Mouse (Mus musculus) right cerebral cortex, postnatal 25 days (tissue): ENCODE data around the gene Hmcn1.

ENCODE experiments used
- DNase-seq: peaks from one replicate; pipeline ENCODE4 v3.0.0; 2022

Hmcn1 gene

DNA sequence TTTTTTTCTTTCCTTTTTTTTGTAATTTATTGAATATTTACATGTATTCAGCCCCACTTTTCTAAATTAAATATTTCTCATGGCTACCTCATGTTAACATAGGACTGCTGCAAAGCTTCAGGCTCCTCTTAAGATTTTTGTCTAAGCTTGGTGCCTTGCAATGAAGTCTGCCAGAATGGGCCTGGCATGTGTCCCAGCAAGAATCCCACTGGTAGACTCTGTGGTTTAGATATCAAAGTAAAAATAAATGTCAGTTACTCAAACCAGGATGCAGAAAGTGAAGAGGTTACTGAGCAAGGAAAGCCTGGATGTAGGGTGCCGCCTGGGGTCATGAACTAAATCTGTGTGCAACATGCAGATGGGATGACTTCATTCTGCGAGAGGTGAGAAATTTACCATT, 217.5 kb downstream of the Hmcn1 start:
- no peak for DNase-seq

- no peak for DNase-seq
Observed at GRCm38 (mm10) chr1:150772958-150773357, 220.3 kb downstream of the Hmcn1 start.

GRCm38 (mm10) chr1:150770948-150771521, 222.2 kb downstream of the Hmcn1 start:
- no peak for DNase-seq

DNA sequence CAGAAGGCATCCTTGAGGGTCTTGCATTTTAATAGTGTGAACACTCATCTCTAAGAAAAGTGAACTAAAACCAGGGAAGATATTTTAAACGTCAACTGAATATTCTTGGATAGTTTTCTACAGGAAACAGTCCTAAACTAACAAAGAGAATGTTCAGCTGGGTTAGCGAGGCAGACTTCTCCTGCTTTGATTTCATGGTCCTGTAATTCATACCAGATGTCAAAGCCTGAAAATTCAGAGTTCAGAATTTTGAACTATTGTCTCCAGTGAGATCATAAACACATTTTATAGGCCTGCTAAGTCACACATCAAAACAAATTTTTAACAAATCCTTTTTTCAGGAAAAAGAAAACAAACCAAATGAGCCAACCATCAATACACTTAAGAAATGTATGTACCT, 223.4 kb downstream of the Hmcn1 start:
- DNase-seq, result no peak

DNA sequence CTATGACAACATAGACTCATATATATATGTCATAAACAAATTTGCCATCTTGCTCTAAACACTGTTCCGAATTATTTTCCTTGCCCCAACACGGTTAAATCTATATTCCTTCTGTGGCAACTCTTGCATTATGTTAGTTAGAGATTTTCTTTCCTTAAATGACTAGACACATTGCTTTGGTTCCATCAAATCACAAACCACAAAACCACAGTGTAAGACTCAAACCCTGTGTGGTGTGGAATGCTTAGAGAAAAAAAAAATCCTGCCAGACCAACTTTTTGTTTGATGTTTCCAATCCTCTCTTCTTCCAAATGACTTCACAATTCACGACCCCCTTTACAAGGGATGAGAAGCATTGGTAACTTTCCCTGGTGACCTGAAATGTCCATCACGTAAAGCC, 231.6 kb downstream of the Hmcn1 start:
- DNase-seq, result no peak

DNA sequence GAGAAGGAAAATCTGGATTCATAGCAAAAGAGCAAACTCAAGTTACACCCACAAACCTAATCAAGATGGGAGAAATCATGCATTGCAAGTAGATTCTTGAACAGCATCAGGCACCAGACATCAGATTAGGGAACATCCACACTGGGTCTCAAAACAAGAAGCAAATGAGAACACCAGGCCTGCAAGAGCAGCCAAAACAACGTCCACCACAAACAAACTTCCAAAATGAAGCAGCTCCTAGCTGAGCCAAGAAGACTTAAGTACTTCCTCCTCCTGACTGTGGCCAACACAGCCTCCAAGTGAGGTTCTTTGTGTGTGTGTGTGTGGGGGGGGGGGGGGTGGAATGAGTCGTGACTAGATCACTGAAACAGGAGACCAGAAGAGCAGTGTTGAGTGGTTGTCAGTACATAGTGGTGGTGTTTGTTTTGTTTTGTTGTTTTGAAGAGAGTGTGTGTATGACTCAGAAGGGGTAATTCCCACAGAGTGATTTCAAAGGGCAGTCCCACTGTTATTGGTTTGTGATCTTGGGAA, 232.4 kb downstream of the Hmcn1 start:
- no peak for DNase-seq

DNA sequence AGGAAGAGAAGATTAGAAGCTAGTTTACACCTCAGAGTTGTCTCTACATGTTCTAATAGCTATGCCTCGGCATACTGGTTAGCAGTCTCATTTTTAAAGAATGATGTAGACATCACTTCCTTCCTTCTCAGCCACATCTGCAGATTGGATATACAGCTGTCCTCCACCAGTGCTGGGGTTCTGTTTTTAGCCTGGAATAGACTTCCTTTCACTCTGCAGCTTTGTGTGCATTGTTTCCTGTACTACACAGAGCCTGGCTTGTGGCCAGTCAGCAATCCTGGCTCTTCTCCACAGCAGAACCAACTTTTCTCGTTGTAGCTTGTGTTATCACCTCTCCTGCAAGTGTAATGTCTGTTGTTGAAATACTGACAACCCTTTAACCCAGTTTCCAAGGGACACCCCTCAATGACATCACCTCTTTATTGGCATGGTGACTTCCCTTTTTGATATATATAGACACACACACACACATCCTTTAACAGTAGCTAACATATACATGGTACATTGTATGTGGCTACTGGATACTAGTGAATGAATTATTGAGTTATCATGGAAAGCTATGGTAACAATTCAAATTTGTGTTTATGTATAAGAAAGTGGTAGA, 233.7 kb downstream of the Hmcn1 start:
- DNase-seq, result no peak

- DNase-seq, result no peak
Observed at GRCm38 (mm10) chr1:150753920-150754319, 239.3 kb downstream of the Hmcn1 start.

DNA sequence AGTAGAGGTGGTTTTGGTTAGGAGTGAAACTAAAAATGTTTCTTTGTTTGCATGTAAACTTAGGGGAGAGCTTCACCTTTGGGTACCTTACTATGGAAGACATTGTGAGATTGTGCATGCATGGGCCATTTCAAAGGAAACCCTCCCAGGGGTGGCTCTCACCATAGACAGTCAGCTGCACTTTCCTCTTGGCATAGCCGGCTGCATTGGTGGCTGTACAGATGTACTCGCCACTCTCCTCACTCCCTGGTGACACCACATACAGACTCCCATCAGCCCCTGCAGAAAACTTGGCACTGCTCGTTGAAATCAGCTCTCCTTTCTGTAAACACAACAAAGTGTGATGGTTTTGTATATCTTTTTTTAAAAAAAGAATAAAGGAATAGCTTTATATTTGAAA, 244.5 kb downstream of the Hmcn1 start:
- DNase-seq, result no peak

DNA sequence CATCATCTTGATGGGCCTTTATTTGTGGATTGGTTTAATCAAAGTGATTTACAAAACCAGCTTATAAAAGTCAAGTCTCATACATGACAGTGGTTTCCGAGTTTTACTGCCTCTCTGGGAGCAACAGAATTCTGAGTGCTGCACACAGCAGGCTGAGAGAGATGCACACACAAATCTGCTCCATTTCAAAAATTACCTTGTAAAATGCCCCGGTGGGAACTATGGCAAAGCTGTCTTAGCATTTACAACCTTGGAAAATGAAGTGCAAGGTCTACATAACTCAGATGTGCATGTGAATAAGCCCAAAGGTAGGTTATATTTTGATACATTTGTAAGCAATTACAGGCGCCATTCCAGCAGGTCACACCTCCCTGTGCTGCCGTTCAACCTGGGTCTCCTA, 245.5 kb downstream of the Hmcn1 start:
- DNase-seq, result no peak

GRCm38 (mm10) chr1:150743097-150743843, 250.0 kb downstream of the Hmcn1 start:
- no peak for DNase-seq

DNA sequence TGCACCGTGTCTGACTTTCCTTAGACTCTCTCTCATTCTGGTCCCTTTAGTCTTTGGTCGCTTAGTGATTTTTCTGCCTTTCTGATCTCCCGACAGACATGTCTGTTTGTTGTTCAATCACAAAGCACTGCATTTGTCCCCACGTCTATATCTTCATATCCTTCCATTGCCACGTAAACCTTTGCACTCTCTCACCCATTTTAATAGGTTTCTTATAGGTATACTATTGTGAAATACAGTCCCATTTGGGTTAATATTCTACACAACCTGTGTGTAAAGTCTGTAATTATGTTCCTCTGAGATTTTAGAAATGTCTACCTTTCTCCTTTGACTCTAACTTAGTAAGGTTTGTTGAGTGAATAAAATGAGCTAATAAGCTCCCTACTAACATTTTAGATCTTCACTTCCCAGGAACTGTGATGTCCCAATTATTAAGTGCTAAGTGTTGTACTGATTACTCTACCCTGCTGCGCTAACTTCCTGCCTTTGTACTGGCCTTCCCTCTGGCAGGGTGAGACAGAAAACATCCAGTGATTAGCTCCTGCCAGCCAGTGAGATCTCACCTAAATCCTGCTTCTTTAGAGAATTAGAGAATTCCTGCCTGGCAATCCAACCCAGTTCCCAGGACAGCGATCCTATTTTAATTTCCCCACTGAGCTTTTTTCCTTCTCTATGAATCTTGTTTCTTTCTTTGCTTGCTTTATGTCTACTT, 250.7 kb downstream of the Hmcn1 start:
- no peak for DNase-seq

GRCm38 (mm10) chr1:150711438-150711837, 281.8 kb downstream of the Hmcn1 start:
- no peak for DNase-seq

DNA sequence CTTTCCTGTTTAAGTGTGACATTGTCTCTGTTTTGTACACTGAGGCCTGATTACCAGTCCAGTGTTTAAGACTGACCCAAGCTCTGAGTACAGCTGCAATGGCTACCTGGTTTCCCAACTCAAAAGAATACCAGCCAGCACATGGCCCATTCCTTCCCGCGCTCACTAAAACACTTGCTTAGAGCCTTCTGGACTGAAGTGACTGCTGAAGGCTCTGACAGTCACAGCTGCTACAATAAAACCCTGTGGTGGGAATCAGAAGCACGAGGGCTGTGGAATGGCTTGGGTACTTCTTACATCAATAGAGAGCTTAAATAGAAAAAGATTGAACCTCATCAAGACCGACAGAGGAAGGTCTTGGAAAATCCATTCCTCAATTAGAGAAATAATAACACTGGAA, 286.7 kb downstream of the Hmcn1 start:
- DNase-seq, result no peak

- no peak for DNase-seq
Observed at GRCm38 (mm10) chr1:150697749-150698148, 295.5 kb downstream of the Hmcn1 start.

DNA sequence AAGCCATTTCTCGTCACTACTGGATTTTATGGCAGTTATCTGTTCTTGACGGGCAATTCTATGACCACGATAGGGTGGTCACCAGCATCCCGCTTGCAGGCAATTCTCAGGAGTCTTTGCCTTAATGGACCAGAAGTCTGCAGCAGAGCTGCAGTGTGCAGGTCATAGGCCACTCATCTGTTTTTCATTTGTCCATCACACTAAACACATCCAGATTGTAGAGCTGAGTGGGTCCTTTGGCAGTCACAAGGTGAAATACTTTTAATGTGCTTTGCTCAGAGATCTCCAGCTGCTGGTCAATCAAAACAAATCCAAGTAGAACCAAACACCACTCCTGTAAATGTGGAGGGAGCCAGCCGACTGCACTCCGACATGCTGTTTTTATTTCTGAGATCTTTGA, 311.2 kb downstream of the Hmcn1 start:
- DNase-seq, result no peak

DNA sequence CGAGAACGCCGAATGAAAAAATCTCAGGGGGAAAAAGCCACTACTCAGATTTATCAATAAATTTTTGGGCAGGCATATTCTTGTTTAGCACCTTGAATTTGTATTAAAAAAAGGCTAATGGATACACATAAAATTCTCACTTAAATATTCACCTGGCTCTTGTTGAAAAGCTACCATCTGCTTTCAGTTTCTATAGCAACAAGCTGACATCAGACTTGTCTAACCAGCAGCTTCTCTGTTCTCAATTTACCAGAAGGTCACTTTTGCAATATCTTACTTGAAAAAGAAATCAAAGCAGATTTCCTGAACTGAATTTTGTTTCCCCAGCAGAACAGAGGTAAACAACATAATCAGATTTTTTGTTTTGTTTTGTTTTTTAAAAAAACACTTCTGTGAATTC, 311.8 kb downstream of the Hmcn1 start:
- DNase-seq, result no peak

- DNase-seq, result peak; percentile 9
Observed at GRCm38 (mm10) chr1:150681006-150681405, 312.2 kb downstream of the Hmcn1 start.

GRCm38 (mm10) chr1:150680345-150680744, 312.9 kb downstream of the Hmcn1 start:
- DNase-seq, result no peak

- no peak for DNase-seq
Observed at GRCm38 (mm10) chr1:150645314-150645713, 347.9 kb downstream of the Hmcn1 start.

GRCm38 (mm10) chr1:150639522-150639921, 353.7 kb downstream of the Hmcn1 start:
- DNase-seq, result no peak

DNA sequence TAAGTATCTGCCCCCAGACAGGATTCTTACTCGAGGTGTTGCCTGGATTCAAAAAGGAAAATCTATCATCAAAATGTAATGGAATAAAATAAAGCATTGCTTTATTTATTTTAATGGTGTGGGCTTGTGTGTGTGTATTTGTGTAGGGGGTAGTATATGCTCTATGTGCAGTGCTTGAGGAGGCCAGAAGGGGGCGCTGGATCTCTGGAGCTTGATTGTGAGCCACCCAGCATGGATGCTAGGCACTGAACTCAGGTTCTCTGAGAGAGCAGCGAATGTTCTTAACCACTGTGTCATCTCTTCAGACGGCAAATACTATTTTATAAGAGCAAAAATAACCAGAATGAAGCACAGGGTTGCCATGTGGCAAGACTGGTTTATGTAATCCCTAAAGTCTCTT, 360.7 kb downstream of the Hmcn1 start:
- DNase-seq, result no peak

GRCm38 (mm10) chr1:150631856-150632171, 361.4 kb downstream of the Hmcn1 start:
- no peak for DNase-seq
